Mouse (Mus musculus) hindbrain, embryonic 16.5 days (tissue): ENCODE measurements around the gene Nav2. TPM values are rescaled to one million over a fixed set of nuclear protein-coding genes. Genes with fewer than 3 reads are reported as not detected.

ENCODE experiments used
- ATAC-seq: fragments of 200-750 bp; cut with Nextera tagmentation; 2 replicates; pipeline ENCODE4 v1.8.0; 2017; ENCODE audit warnings: moderate TSS enrichment, moderate library complexity
- H3K27ac ChIP-seq: fragments of 300-500 bp; sonication (generic); 2 replicates; pipeline ENCODE4 v1.5.1; 2014; ENCODE audit warnings: low read depth, mild to moderate bottlenecking, control low read depth, low read length, moderate library complexity
- H3K27me3 ChIP-seq: fragments of 300-500 bp; sonication (generic); replicated peaks from 2 replicates; pipeline ENCODE4 v1.6.1; 2014; ENCODE audit warnings: low read length; ENCODE audit not compliant: control insufficient read depth, insufficient read depth
- H3K36me3 ChIP-seq: fragments of 300-500 bp; sonication (generic); 2 replicates; pipeline ENCODE4 v1.6.1; 2014; ENCODE audit warnings: mild to moderate bottlenecking, low read length, moderate library complexity, mixed read lengths; ENCODE audit not compliant: control insufficient read depth, insufficient read depth
- H3K4me1 ChIP-seq: fragments of 300-500 bp; sonication (generic); 2 replicates; pipeline ENCODE4 v1.6.1; 2014; ENCODE audit warnings: low read depth, low read length; ENCODE audit not compliant: control insufficient read depth, insufficient read depth
- H3K4me2 ChIP-seq: fragments of 300-500 bp; sonication (generic); 2 replicates; pipeline ENCODE4 v1.6.1; 2014; ENCODE audit warnings: mild to moderate bottlenecking, low read length, control low read depth, moderate library complexity
- H3K4me3 ChIP-seq: fragments of 300-500 bp; sonication (generic); 2 replicates; pipeline ENCODE4 v1.5.1; 2014; ENCODE audit warnings: mild to moderate bottlenecking, low read length, control low read depth, moderate library complexity
- H3K9ac ChIP-seq: fragments of 300-500 bp; sonication (generic); 2 replicates; pipeline ENCODE4 v1.6.1; 2014; ENCODE audit warnings: low read depth, mild to moderate bottlenecking, control low read depth, low read length, moderate library complexity
- H3K9me3 ChIP-seq: fragments of 300-500 bp; sonication (generic); 2 replicates; pipeline ENCODE4 v1.6.1; 2014; ENCODE audit warnings: mild to moderate bottlenecking, low read length, moderate library complexity; ENCODE audit not compliant: control insufficient read depth
- WGBS: fragments of 180-500 bp; shearing (Covaris S2); extraction: QIAGEN DNeasy Blood & Tissue Kit; methylation state at CpG from one replicate; pipeline ENCODE4 v1.1.7; 2014; 5-methylcytosine and 5-hydroxymethylcytosine counted together
- polyA plus RNA-seq: library from polyadenylated mRNA; unstranded; fragments of >200 nt; fragmentation: Nextera tagmentation; extraction: Ambion mirVana; gene quantifications from 2 replicates; pipeline ENCODE4 v1.2.1, GENCODE M21; 2015

Gene Nav2
- polyA plus RNA-seq, 1 experiment from 2014 or later: 27.9 TPM

GRCm38 (mm10) chr7:48917463-48917862 is 8.9 kb downstream of the Nav2 start:
- peaks cover 7% of the 10 kb centered on the region for H3K4me1 ChIP-seq
- H3K27me3 ChIP-seq: no peaks in the 10 kb centered on the region; the same call in 1 of the 2 replicates
- 34% methylated on average over 5 of the region's 5 CpGs for WGBS
- no peak overlapping the region for H3K27ac ChIP-seq
- H3K9me3 ChIP-seq: no peaks in the 10 kb centered on the region
- no peaks in the 10 kb centered on the region for H3K36me3 ChIP-seq
- ATAC-seq: no peak
- H3K4me3 ChIP-seq: no peak overlapping the region
- no peak overlapping the region for H3K4me2 ChIP-seq
- H3K9ac ChIP-seq: no peak overlapping the region

- Histone ChIP-seq H3K27ac (no peak overlapping the region), H3K4me3 (no peak overlapping the region), H3K9me3 (no peaks in the 10 kb centered on the region), H3K9ac (no peak overlapping the region), H3K4me1 (peaks cover 7% of the 10 kb centered on the region), H3K4me2 (no peak overlapping the region), H3K27me3 (no peaks in the 10 kb centered on the region; the same call in 1 of the 2 replicates), H3K36me3 (no peaks in the 10 kb centered on the region)
- no peak for ATAC-seq
- WGBS: 10% methylated on average over 5 of the region's 5 CpGs
Observed at GRCm38 (mm10) chr7:48917988-48918387, 9.5 kb downstream of the Nav2 start.

- no peak overlapping the region for H3K4me2 ChIP-seq
- ATAC-seq: no peak
- no peak overlapping the region for H3K9ac ChIP-seq
- 25% methylated on average over 11 of the region's 11 CpGs for WGBS
- no peaks in the 10 kb centered on the region for H3K9me3 ChIP-seq
- H3K4me3 ChIP-seq: no peak overlapping the region
- peaks cover 7% of the 10 kb centered on the region for H3K4me1 ChIP-seq
- no peaks in the 10 kb centered on the region; the same call in 1 of the 2 replicates for H3K27me3 ChIP-seq
- no peak overlapping the region for H3K27ac ChIP-seq
- H3K36me3 ChIP-seq: no peaks in the 10 kb centered on the region
Observed at GRCm38 (mm10) chr7:48918389-48918788, 9.9 kb downstream of the Nav2 start.

GRCm38 (mm10) chr7:48923620-48924019 is 15.1 kb downstream of the Nav2 start:
- ATAC-seq: no peak
- H3K27ac ChIP-seq: no peak overlapping the region
- no peak overlapping the region for H3K4me3 ChIP-seq
- no peak overlapping the region for H3K4me2 ChIP-seq
- no peaks in the 10 kb centered on the region; the same call in none of the 2 replicates for H3K4me1 ChIP-seq
- no peak overlapping the region for H3K9ac ChIP-seq
- no peaks in the 10 kb centered on the region for H3K9me3 ChIP-seq
- no peaks in the 10 kb centered on the region for H3K27me3 ChIP-seq
- H3K36me3 ChIP-seq: no peaks in the 10 kb centered on the region
- 81% methylated on average over 10 of the region's 10 CpGs for WGBS

GRCm38 (mm10) chr7:48925214-48925613 is 16.7 kb downstream of the Nav2 start:
- Histone ChIP-seq H3K27ac (no peak overlapping the region), H3K9me3 (no peaks in the 10 kb centered on the region), H3K4me1 (no peaks in the 10 kb centered on the region; the same call in none of the 2 replicates), H3K36me3 (no peaks in the 10 kb centered on the region), H3K27me3 (no peaks in the 10 kb centered on the region), H3K4me3 (no peak overlapping the region), H3K4me2 (no peak overlapping the region), H3K9ac (no peak overlapping the region)
- ATAC-seq: no peak
- 85% methylated on average over 3 of the region's 3 CpGs for WGBS

- WGBS: 4% methylated on average over 3 of the region's 3 CpGs
- H3K36me3 ChIP-seq: no peaks in the 10 kb centered on the region
- no peak for ATAC-seq
- no peak overlapping the region for H3K27ac ChIP-seq
- H3K4me3 ChIP-seq: no peak overlapping the region
- no peaks in the 10 kb centered on the region for H3K27me3 ChIP-seq
- H3K9ac ChIP-seq: no peak overlapping the region
- H3K9me3 ChIP-seq: no peaks in the 10 kb centered on the region
- H3K4me2 ChIP-seq: no peak overlapping the region
- H3K4me1 ChIP-seq: no peaks in the 10 kb centered on the region
Observed at GRCm38 (mm10) chr7:48928364-48928763, 19.8 kb downstream of the Nav2 start.

- no peaks in the 10 kb centered on the region for H3K4me1 ChIP-seq
- no peak overlapping the region for H3K9ac ChIP-seq
- no peaks in the 10 kb centered on the region for H3K36me3 ChIP-seq
- WGBS: 24% methylated on average over 5 of the region's 5 CpGs
- no peak overlapping the region for H3K27ac ChIP-seq
- peaks cover 2% of the 10 kb centered on the region; the same call in 1 of the 2 replicates for H3K27me3 ChIP-seq
- peak; percentile 78; the same call in 1 of the 2 replicates for ATAC-seq
- no peak overlapping the region for H3K4me2 ChIP-seq
- no peaks in the 10 kb centered on the region for H3K9me3 ChIP-seq
- no peak overlapping the region for H3K4me3 ChIP-seq
Observed at GRCm38 (mm10) chr7:48930399-48930798, 21.9 kb downstream of the Nav2 start.

- ATAC-seq: no peak
- WGBS: 83% methylated on average over 2 of the region's 2 CpGs
- Histone ChIP-seq H3K27me3 (peaks cover 2% of the 10 kb centered on the region; the same call in 1 of the 2 replicates), H3K36me3 (no peaks in the 10 kb centered on the region), H3K9ac (no peak overlapping the region), H3K27ac (no peak overlapping the region), H3K4me3 (no peak overlapping the region), H3K4me1 (no peaks in the 10 kb centered on the region), H3K4me2 (no peak overlapping the region), H3K9me3 (no peaks in the 10 kb centered on the region)
Observed at GRCm38 (mm10) chr7:48932138-48932537, 23.6 kb downstream of the Nav2 start.

GRCm38 (mm10) chr7:48934816-48935215 is 26.3 kb downstream of the Nav2 start:
- no peak for ATAC-seq
- no peak overlapping the region for H3K4me3 ChIP-seq
- WGBS: 82% methylated on average over 2 of the region's 2 CpGs
- no peaks in the 10 kb centered on the region for H3K4me1 ChIP-seq
- H3K27ac ChIP-seq: no peak overlapping the region
- H3K9me3 ChIP-seq: no peaks in the 10 kb centered on the region
- H3K9ac ChIP-seq: no peak overlapping the region
- H3K36me3 ChIP-seq: no peaks in the 10 kb centered on the region
- peaks cover 2% of the 10 kb centered on the region; the same call in 1 of the 2 replicates for H3K27me3 ChIP-seq
- no peak overlapping the region for H3K4me2 ChIP-seq

- 91% methylated on average over 11 of the region's 11 CpGs for WGBS
- no peak overlapping the region for H3K4me2 ChIP-seq
Observed at GRCm38 (mm10) chr7:48937562-48937961, 29.0 kb downstream of the Nav2 start.

More at GRCm38 (mm10) chr7:48937562-48937961, 29.0 kb downstream of the Nav2 start:
- H3K36me3 ChIP-seq: no peaks in the 10 kb centered on the region
- no peak for ATAC-seq
- no peaks in the 10 kb centered on the region for H3K9me3 ChIP-seq
- H3K9ac ChIP-seq: no peak overlapping the region
- H3K27me3 ChIP-seq: peaks cover 2% of the 10 kb centered on the region; the same call in 1 of the 2 replicates
- H3K27ac ChIP-seq: no peak overlapping the region
- no peak overlapping the region for H3K4me3 ChIP-seq
- H3K4me1 ChIP-seq: no peaks in the 10 kb centered on the region
